ENCODE assay signal across 8 mouse cellular contexts in genomic region chr7:44484841-44485571, GRCm38 (mm10). TPM values are rescaled to one million over a fixed set of nuclear protein-coding genes. Genes with fewer than 3 reads are reported as not detected.
DNase-seq lines count a peak whose midpoint lies in the region; ATAC-seq lines count a peak whose summit lies in the region.
"Had no signal": no experiment of that assay in that cellular context is flagged by ENCODE, and none has a peak within 500 bp of the region (broad histone marks: within the 10 kb centered on the region; RNA-seq: fewer than 3 reads in every experiment).

No protein-coding gene starts in this region.

- H3K4me1 ChIP-seq in intestine, embryonic 16.5 days (ENCODE audit: control insufficient read depth, insufficient read depth, low read length) = no peaks in the 10 kb centered on the region
- 0 out of 2 replicates have a peak, but pooled peaks cover 4% of the 10 kb centered on the region for H3K4me1 ChIP-seq in midbrain, embryonic 10.5 days
- H3K4me1 ChIP-seq: stomach, embryonic 15.5 days had no signal

- H3K9me3 ChIP-seq in intestine, embryonic 16.5 days (ENCODE audit: control insufficient read depth, low read length) = no peaks in the 10 kb centered on the region
- no peaks in the 10 kb centered on the region for H3K9me3 ChIP-seq in midbrain, embryonic 10.5 days (replicated peaks)
- H3K9me3 ChIP-seq: stomach, embryonic 15.5 days had no signal

- 32% methylated on average over 5 of the region's 5 CpGs for WGBS in intestine, embryonic 16.5 days
- WGBS in midbrain, embryonic 10.5 days = 39% methylated on average over 5 of the region's 5 CpGs

- H3K27ac ChIP-seq in intestine, embryonic 16.5 days (ENCODE audit: low read length) = no peak overlapping the region
- H3K27ac ChIP-seq in midbrain, embryonic 10.5 days (replicated peaks) = no peak overlapping the region
- H3K27ac ChIP-seq: stomach, embryonic 15.5 days had no signal

- ATAC-seq in intestine, embryonic 16.5 days = peak; percentile 72

- no peak overlapping the region for H3K4me3 ChIP-seq in intestine, embryonic 16.5 days (ENCODE audit: low read length)
- H3K4me3 ChIP-seq in midbrain, embryonic 10.5 days = no peak overlapping the region
- H3K4me3 ChIP-seq: stomach, embryonic 15.5 days had no signal

- intact Hi-C loops in gastrocnemius, postnatal 14 days (cut with DNase I; ENCODE audit: low total_unique reads) = no loop called here
- intact Hi-C loops in left cerebral cortex, postnatal 25 days (cut with DNase I) = loop anchor here (2.0 to 5.0 kb wide), 2 partner anchors 113 to 222 kb away; no protein-coding TSS in a partner anchor

- no peak overlapping the region for H3K4me2 ChIP-seq in intestine, embryonic 16.5 days (ENCODE audit: low read depth, low read length)
- H3K4me2 ChIP-seq: stomach, embryonic 15.5 days had no signal

- DNase-seq in adrenal gland, postnatal 10 days = peak; percentile 82
- DNase-seq in embryo, embryonic 10.5 days (ENCODE audit: low spot score) = peak; percentile 91
- DNase-seq in gastrocnemius, postnatal 14 days = peak; percentile 65
- DNase-seq in left cerebral cortex, postnatal 25 days (ENCODE audit: low spot score in 2 of 2) = peak; percentile 81 to 87
- peak; percentile 84 for DNase-seq in midbrain, embryonic 10.5 days (ENCODE audit: low spot score)
- peak; percentile 70 for DNase-seq in skeletal muscle tissue, adult 2 months (ENCODE audit: low read depth, low spot score)

- no peaks in the 10 kb centered on the region; the same call in 1 of the 2 replicates for H3K27me3 ChIP-seq in intestine, embryonic 16.5 days (replicated peaks; ENCODE audit: control insufficient read depth, insufficient read depth, low read length)
- peaks cover 28% of the 10 kb centered on the region for H3K27me3 ChIP-seq in midbrain, embryonic 10.5 days (ENCODE audit: low read depth, poor library complexity, severe bottlenecking)
- H3K27me3 ChIP-seq: stomach, embryonic 15.5 days had no signal

- no peak overlapping the region for H3K9ac ChIP-seq in intestine, embryonic 16.5 days (ENCODE audit: low read depth, low read length)
- H3K9ac ChIP-seq: stomach, embryonic 15.5 days had no signal

- no peaks in the 10 kb centered on the region; the same call in 1 of the 2 replicates for H3K36me3 ChIP-seq in intestine, embryonic 16.5 days (ENCODE audit: control insufficient read depth, insufficient read depth, low read length)
- H3K36me3 ChIP-seq in midbrain, embryonic 10.5 days = peaks cover 21% of the 10 kb centered on the region

RNA-seq across cellular contexts. Expression of gene Emc10, which starts 11.3 kb away (rescaled TPM):
- total RNA-seq in adrenal gland, postnatal 10 days (2021) = 10 to 100 TPM; 88.8 to 91.1 TPM
- total RNA-seq in gastrocnemius, postnatal 14 days (2021) = 10 to 100 TPM; 44.1 to 48.8 TPM
- 77.2 and 87.0 TPM in 2 replicates for polyA plus RNA-seq in intestine, embryonic 16.5 days (2015; fragmentation: Nextera tagmentation; extraction: Ambion mirVana)
- total RNA-seq in left cerebral cortex, postnatal 25 days (2021) = 100 to 1,000 TPM; 165 to 173 TPM
- polyA plus RNA-seq in midbrain, embryonic 10.5 days (2016; fragmentation: Nextera tagmentation; extraction: Ambion mirVana) = 104 and 108 TPM in 2 replicates

RNA-seq across cellular contexts. Expression of gene Fam71e1, which starts 11.4 kb away (rescaled TPM):
- 10 to 100 TPM; 12.4 to 16.0 TPM for total RNA-seq in adrenal gland, postnatal 10 days (2021)
- 1 to 10 TPM; 3.8 to 4.7 TPM for total RNA-seq in gastrocnemius, postnatal 14 days (2021)
- polyA plus RNA-seq in intestine, embryonic 16.5 days (2015; fragmentation: Nextera tagmentation; extraction: Ambion mirVana) = 5.9 and 6.2 TPM in 2 replicates
- 10 to 100 TPM; 17.4 to 18.9 TPM for total RNA-seq in left cerebral cortex, postnatal 25 days (2021)
- 20.5 and 27.6 TPM in 2 replicates for polyA plus RNA-seq in midbrain, embryonic 10.5 days (2016; fragmentation: Nextera tagmentation; extraction: Ambion mirVana)

RNA-seq across cellular contexts. Expression of gene Josd2, which starts 17.2 kb away (rescaled TPM):
- 10 to 100 TPM; 42.2 to 52.0 TPM for total RNA-seq in adrenal gland, postnatal 10 days (2021)
- 10 to 100 TPM; 60.2 to 73.5 TPM for total RNA-seq in gastrocnemius, postnatal 14 days (2021)
- polyA plus RNA-seq in intestine, embryonic 16.5 days (2015; fragmentation: Nextera tagmentation; extraction: Ambion mirVana) = 83.5 and 86.3 TPM in 2 replicates
- 10 to 100 TPM; 73.6 to 86.0 TPM for total RNA-seq in left cerebral cortex, postnatal 25 days (2021)
- polyA plus RNA-seq in midbrain, embryonic 10.5 days (2016; fragmentation: Nextera tagmentation; extraction: Ambion mirVana) = 71.6 and 76.8 TPM in 2 replicates

RNA-seq across cellular contexts. Expression of gene Aspdh, which starts 19.8 kb away (rescaled TPM):
- total RNA-seq in adrenal gland, postnatal 10 days (2021) = 10 to 100 TPM in 1 of 2 experiments, 1 to 10 TPM in 1; 8.4 to 14.5 TPM
- not detected for total RNA-seq in gastrocnemius, postnatal 14 days (2021)
- 2.3 and 2.4 TPM in 2 replicates for polyA plus RNA-seq in intestine, embryonic 16.5 days (2015; fragmentation: Nextera tagmentation; extraction: Ambion mirVana)
- 10 to 100 TPM in 1 of 2 experiments, 1 to 10 TPM in 1; 9.6 to 10.1 TPM for total RNA-seq in left cerebral cortex, postnatal 25 days (2021)
- polyA plus RNA-seq in midbrain, embryonic 10.5 days (2016; fragmentation: Nextera tagmentation; extraction: Ambion mirVana) = 0.99 and 2.0 TPM in 2 replicates

RNA-seq across cellular contexts. Expression of gene Mybpc2, which starts 39.5 kb away (rescaled TPM):
- 10 to 100 TPM; 31.9 to 40.8 TPM for total RNA-seq in adrenal gland, postnatal 10 days (2021)
- 1,000 to 10,000 TPM; 3,999 to 4,490 TPM for total RNA-seq in gastrocnemius, postnatal 14 days (2021)
- 0.38 and 0.45 TPM in 2 replicates for polyA plus RNA-seq in intestine, embryonic 16.5 days (2015; fragmentation: Nextera tagmentation; extraction: Ambion mirVana)
- not detected for total RNA-seq in left cerebral cortex, postnatal 25 days (2021)
- 0.05 and 0.20 TPM in 2 replicates for polyA plus RNA-seq in midbrain, embryonic 10.5 days (2016; fragmentation: Nextera tagmentation; extraction: Ambion mirVana)
